Mouse (Mus musculus) adrenal gland, postnatal 36 days (tissue): Measurements from ENCODE around the gene Wtip. TPM values are rescaled to one million over a fixed set of nuclear protein-coding genes. Genes with fewer than 3 reads are reported as not detected.
"Not testable (repeated sequence)": the region's sequence is repeated elsewhere in the genome, so short reads cannot be mapped to it uniquely, and the experiment has no call there.

ENCODE experiments used
- DNase-seq, 2 experiments: peaks; one replicate each; pipeline ENCODE4 v3.0.0; 2021; ENCODE audit warnings: mixed read lengths in 1 of 2
- total RNA-seq, 2 experiments: library from RNA; stranded (reverse); gene quantifications; 2 replicates each; pipeline ENCODE4 v1.2.3; 2021

The Wtip gene
- total RNA-seq, 2 experiments from 2014 or later = 24.6 to 29.1 TPM

GRCm38 (mm10) chr7:34120636-34121035 is 12.4 kb downstream of the Wtip start:
- DNase-seq = peak in 1 of 2 experiments; percentile 2

- DNase-seq = no peak
Observed at GRCm38 (mm10) chr7:34116601-34117000, 16.5 kb downstream of the Wtip start.

GRCm38 (mm10) chr7:34109190-34109589 is 23.9 kb downstream of the Wtip start:
- DNase-seq = no peak

DNA sequence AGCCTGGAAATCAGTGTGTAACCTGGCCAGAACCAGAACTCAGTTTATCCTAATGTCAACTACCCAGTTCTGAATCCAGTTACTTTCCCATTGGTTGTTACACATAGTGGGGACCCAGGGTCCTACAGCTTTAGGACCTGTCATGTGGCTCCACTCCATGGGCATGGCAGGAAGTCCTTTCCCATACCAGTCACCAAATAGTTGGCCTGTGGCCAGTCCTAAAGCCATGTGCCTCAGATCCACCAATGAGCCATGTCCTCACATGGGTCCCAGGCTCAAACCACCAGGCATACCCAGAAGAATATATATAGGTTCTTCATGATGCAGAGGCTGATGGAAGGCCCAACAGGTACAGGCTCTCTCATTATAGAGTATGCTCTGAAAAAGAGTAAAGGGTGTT is 31.8 kb downstream of the Wtip start:
- no peak for DNase-seq

- no peak for DNase-seq
Observed at GRCm38 (mm10) chr7:34100002-34100401, 33.1 kb downstream of the Wtip start.

GRCm38 (mm10) chr7:34094911-34095481 is 38.1 kb downstream of the Wtip start, which contains the start of gene Scgb1b30:
Gene Scgb1b30 (plus strand): TSS chr7:34095431.
- DNase-seq = no peak

DNA sequence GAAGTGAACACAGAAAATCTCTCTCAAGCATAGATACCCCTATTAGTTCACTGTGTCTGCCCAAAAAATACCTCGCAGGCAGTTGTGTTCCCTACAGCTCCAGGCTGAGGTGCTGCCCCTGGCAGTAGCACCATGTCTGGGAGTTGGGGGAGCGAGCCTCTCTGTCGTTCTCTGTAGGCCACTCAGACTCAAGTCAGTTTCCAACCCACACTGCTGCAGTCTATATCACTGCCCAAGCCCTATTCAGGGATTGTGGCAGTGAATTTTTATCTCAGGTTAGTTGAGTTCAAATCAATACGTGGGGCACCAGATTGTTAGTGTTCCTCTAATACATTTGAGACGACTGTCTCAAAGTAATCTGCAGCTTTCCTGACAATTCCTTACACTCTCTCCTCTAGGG is 64.9 kb downstream of the Wtip start:
- not testable (repeated sequence) for DNase-seq

Other genes starting within 250 kb of the Wtip start
- not detected for gene Scgb2b26, start 188.2 kb downstream of the Wtip start, total RNA-seq
- not detected for gene Scgb2b27, start 119.3 kb downstream of the Wtip start, total RNA-seq
- gene Scgb1b27, start 111.8 kb downstream of the Wtip start, total RNA-seq = not detected
- not detected for gene Scgb1b30, start 37.8 kb downstream of the Wtip start, total RNA-seq
- 10 to 100 TPM; 74.8 to 76.1 TPM for gene Uba2, start 36.3 kb upstream of the Wtip start, total RNA-seq
- 10 to 100 TPM; 21.8 to 23.9 TPM for gene Pdcd2l, start 63.4 kb upstream of the Wtip start, total RNA-seq
- 100 to 1,000 TPM; 373 to 429 TPM for gene Gpi1, start 97.1 kb upstream of the Wtip start, total RNA-seq
- not detected for gene Gm6096, start 117.8 kb upstream of the Wtip start, total RNA-seq
- 10 to 100 TPM; 57.4 to 79.6 TPM for gene 4931406P16Rik, start 180.3 kb upstream of the Wtip start, total RNA-seq